Mouse (Mus musculus) embryonic fibroblast, embryonic 13.5 days (primary cell): ENCODE measurements around the gene Fcgr1.

ENCODE experiments used
- CTCF ChIP-seq: IDR thresholded peaks from 2 replicates; pipeline ENCODE4 v1.5.1; 2011; ENCODE audit warnings: mild to moderate bottlenecking, control low read depth, low read length, moderate library complexity, borderline replicate concordance; ENCODE audit not compliant: insufficient read depth
- POLR2A ChIP-seq: IDR thresholded peaks from 2 replicates; pipeline ENCODE4 v1.6.1; 2011; ENCODE audit warnings: low read depth, mild to moderate bottlenecking, control low read depth, low read length, moderate library complexity

GRCm38 (mm10) chr3:96240799-96241197 lies 53.0 kb downstream of the Fcgr1 start:
- TF ChIP-seq POLR2A (no peak), CTCF (no peak)
